Mouse (Mus musculus) neural tube, embryonic 14.5 days (tissue): ENCODE measurements around the gene BC048671. TPM values are rescaled to one million over a fixed set of nuclear protein-coding genes. Genes with fewer than 3 reads are reported as not detected.

Source experiments
- ATAC-seq: fragments of 200-750 bp; cut with Nextera tagmentation; 2 replicates; pipeline ENCODE4 v1.8.0; 2017; ENCODE audit warnings: low read depth, mild to moderate bottlenecking, moderate TSS enrichment, moderate library complexity
- H3K27ac ChIP-seq: fragments of 300-500 bp; sonication (generic); 2 replicates; pipeline ENCODE4 v1.5.1; 2014; ENCODE audit warnings: low read depth, mild to moderate bottlenecking, control low read depth, low read length, moderate library complexity, mixed read lengths
- H3K27me3 ChIP-seq: fragments of 300-500 bp; sonication (generic); 2 replicates; pipeline ENCODE4 v1.6.1; 2014; ENCODE audit warnings: low read length; ENCODE audit not compliant: control insufficient read depth, insufficient read depth
- H3K36me3 ChIP-seq: fragments of 300-500 bp; sonication (generic); 2 replicates; pipeline ENCODE4 v1.6.1; 2014; ENCODE audit warnings: low read length, mixed read lengths; ENCODE audit not compliant: control insufficient read depth, insufficient read depth
- H3K4me1 ChIP-seq: fragments of 300-500 bp; sonication (generic); 2 replicates; pipeline ENCODE4 v1.6.1; 2014; ENCODE audit warnings: low read length; ENCODE audit not compliant: control insufficient read depth, insufficient read depth
- H3K4me2 ChIP-seq: fragments of 300-500 bp; sonication (generic); 2 replicates; pipeline ENCODE4 v1.6.1; 2014; ENCODE audit warnings: mild to moderate bottlenecking, low read depth, low read length, control low read depth
- H3K4me3 ChIP-seq: fragments of 300-500 bp; sonication (generic); 2 replicates; pipeline ENCODE4 v1.5.1; 2014; ENCODE audit warnings: low read depth, low read length, control low read depth, mixed read lengths
- H3K9ac ChIP-seq: fragments of 300-500 bp; sonication (generic); replicated peaks from 2 replicates; pipeline ENCODE4 v1.6.1; 2014; ENCODE audit warnings: low read depth, mild to moderate bottlenecking, control low read depth, low read length, mixed read lengths
- H3K9me3 ChIP-seq: fragments of 300-500 bp; sonication (generic); 2 replicates; pipeline ENCODE4 v1.6.1; 2016; ENCODE audit warnings: low read length; ENCODE audit not compliant: control insufficient read depth
- WGBS: fragments of 180-500 bp; shearing (Covaris S2); extraction: QIAGEN DNeasy Blood & Tissue Kit; methylation state at CpG from one replicate; pipeline ENCODE4 v1.1.7; 2014; 5-methylcytosine and 5-hydroxymethylcytosine counted together
- polyA plus RNA-seq: library from polyadenylated mRNA; unstranded; fragments of >200 nt; fragmentation: Nextera tagmentation; extraction: Ambion mirVana; gene quantifications from 2 replicates; pipeline ENCODE4 v1.2.1, GENCODE M21; 2014

Gene BC048671
- not detected in 2 replicates for polyA plus RNA-seq

DNA sequence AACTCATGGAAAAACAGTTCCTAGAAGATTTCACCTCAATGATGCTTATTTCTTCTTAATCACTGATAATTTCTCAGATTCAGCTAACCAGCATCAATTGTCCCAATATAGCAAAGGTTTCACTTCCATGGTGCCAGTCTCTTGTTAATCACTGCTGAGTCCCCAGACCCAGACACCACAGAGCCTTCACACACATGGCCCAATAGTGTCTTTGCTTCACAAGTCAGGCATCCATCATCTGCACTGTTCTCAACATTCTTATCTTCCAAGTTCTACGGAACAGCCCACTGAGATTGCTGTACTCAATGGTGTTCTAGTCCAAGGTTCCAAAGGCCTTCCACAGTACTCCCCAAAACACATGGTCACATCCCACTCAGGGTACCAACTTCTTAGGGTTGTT, at the start of gene BC048671:
Gene BC048671 (plus strand): TSS at position 301 of the 400 bp plus-strand sequence.
- H3K27ac ChIP-seq: no peak within 1 kb of the TSS
- no peaks in the 10 kb centered on the region for H3K4me1 ChIP-seq
- 95% methylated on average over 1 of the region's 1 CpGs for WGBS
- no peaks in the 10 kb centered on the region for H3K9me3 ChIP-seq
- no peaks in the 10 kb centered on the region for H3K27me3 ChIP-seq
- no peak within 1 kb of the TSS for H3K9ac ChIP-seq
- no peak within 1 kb of the TSS for H3K4me3 ChIP-seq
- H3K36me3 ChIP-seq: no peaks in the 10 kb centered on the region
- H3K4me2 ChIP-seq: no peak within 1 kb of the TSS
- no peak for ATAC-seq

DNA sequence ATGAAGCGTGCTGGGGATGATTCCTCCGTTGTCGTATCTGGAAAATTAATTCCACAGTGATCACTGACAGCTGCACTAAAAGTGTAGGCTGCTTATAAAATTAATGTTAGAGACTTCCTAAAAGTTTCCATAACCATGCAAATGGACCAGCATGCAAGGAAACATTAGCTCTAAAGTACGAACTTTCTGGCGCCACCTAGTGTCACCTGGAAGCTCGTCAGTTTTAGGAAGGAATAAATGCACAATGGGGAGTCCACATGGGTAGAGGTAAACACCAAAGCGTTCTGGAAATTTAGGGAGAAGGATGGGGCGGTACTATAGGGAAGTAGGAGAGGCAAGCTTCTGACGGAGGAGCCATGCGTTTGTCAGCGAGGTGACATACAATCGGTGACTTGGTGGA, 12.8 kb upstream of the BC048671 start:
- no peak for ATAC-seq
- 59% methylated on average over 12 of the region's 12 CpGs for WGBS
- Histone ChIP-seq H3K27me3 (no peaks in the 10 kb centered on the region), H3K9me3 (no peaks in the 10 kb centered on the region), H3K27ac (no peak overlapping the region), H3K36me3 (no peaks in the 10 kb centered on the region), H3K4me3 (no peak overlapping the region), H3K4me1 (no peaks in the 10 kb centered on the region), H3K9ac (no peak overlapping the region), H3K4me2 (no peak overlapping the region)

- no peaks in the 10 kb centered on the region for H3K9me3 ChIP-seq
- H3K4me2 ChIP-seq: no peak overlapping the region
- ATAC-seq: no peak
- no peak overlapping the region for H3K9ac ChIP-seq
- H3K27me3 ChIP-seq: no peaks in the 10 kb centered on the region
- no peak overlapping the region for H3K27ac ChIP-seq
- H3K4me1 ChIP-seq: no peaks in the 10 kb centered on the region
- H3K4me3 ChIP-seq: no peak overlapping the region
- H3K36me3 ChIP-seq: no peaks in the 10 kb centered on the region
- WGBS: 88% methylated on average over 6 of the region's 6 CpGs
Measured at GRCm38 (mm10) chr6:90306315-90306975, 5.4 kb downstream of the BC048671 start.

DNA sequence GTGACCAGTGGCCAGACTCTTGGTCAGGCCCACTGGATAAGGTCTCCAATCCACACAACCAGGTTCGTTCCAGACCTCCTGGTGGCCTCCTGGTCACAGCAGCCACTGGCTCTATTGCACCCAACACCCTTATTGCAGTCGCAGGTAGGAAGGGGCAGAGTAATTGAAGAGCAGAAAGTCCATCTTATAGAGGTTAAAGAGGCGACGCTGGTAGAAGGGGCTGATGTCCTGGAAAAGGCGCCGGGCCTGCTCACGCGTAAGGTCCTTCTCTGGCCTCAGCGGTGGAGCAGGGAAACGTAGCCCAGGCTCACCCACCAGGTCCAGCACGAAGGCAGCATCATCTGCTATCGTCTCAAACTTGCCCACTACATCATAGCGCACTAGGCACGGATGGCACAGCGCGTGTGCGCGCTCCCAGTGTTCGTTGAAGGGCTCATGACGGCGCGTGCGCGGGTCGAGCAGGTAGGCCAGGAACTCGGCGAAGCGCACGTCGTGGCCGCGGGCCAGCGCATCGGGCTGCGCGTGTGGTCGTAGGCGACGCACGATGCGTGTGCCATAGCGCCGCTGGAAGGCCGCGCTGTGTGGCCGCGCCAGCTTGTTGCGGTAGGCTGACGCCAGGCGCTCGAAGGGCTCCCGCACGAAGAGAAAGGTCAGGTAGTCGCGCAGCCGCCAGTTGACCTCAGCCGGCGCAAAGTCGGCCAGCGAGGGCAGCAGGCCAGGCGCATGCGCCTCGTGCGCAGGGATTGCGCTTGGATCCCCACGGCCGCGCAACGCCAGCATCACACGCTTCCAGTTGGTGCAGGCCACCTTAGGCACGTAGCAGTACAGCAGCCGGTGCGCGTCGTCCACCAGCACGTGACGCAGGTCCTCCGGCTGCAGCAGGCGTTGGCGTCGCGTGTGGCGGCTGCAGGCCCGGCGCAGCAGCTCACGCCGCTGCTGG, 8.1 kb downstream of the BC048671 start:
- H3K4me3 ChIP-seq: no peak overlapping the region
- no peak overlapping the region for H3K27ac ChIP-seq
- WGBS: 85% methylated on average over 87 of the region's 87 CpGs
- H3K36me3 ChIP-seq: no peaks in the 10 kb centered on the region
- H3K9me3 ChIP-seq: no peaks in the 10 kb centered on the region
- ATAC-seq: no peak
- H3K27me3 ChIP-seq: no peaks in the 10 kb centered on the region
- no peaks in the 10 kb centered on the region for H3K4me1 ChIP-seq
- no peak overlapping the region for H3K4me2 ChIP-seq
- no peak overlapping the region for H3K9ac ChIP-seq

- H3K27ac ChIP-seq: no peak overlapping the region
- ATAC-seq: no peak
- no peaks in the 10 kb centered on the region for H3K9me3 ChIP-seq
- H3K27me3 ChIP-seq: no peaks in the 10 kb centered on the region
- no peaks in the 10 kb centered on the region for H3K36me3 ChIP-seq
- no peak overlapping the region for H3K4me3 ChIP-seq
- H3K9ac ChIP-seq: no peak overlapping the region
- H3K4me2 ChIP-seq: no peak overlapping the region
- 0 out of 2 replicates have a peak, but pooled peaks cover 3% of the 10 kb centered on the region for H3K4me1 ChIP-seq
- WGBS: 86% methylated on average over 5 of the region's 5 CpGs
Measured at GRCm38 (mm10) chr6:90315961-90316360, 14.9 kb downstream of the BC048671 start.

DNA sequence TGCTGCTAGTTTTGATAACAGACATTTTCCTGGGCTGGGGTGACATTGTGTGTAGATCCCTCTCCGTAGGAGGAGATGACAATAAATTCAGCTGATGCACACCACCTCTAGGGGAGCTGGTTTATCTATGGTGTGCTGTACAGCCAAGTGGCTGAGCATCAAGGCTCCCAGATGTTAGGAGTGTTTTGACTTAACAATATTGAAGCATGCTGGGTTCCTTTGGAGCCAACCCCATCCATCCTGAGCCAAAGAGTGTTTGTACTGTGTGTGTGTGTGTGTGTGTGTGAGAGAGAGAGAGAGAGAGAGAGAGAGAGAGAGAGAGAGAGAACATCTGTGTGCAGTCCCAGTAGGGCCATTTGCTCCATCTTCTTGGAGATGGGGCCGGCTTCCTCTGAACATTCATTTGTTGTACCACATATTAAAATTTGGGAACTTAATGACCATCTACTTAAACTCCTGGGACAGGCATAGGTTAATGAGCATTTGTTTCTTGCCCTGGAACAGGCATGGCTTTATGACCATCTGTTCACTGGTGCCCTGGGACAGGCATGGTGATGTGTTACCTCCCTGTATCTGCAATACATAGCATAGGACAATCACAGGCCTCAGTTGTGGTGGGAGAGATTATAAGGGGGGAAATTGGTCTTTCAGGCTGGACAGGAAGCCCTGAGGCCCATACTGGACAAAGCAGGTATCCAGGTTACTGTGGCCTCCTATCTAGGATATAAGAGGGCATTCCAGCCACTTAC, 16.7 kb downstream of the BC048671 start:
- Histone ChIP-seq H3K4me1 (0 out of 2 replicates have a peak, but pooled peaks cover 3% of the 10 kb centered on the region), H3K36me3 (no peaks in the 10 kb centered on the region), H3K4me2 (no peak overlapping the region), H3K9ac (no peak overlapping the region), H3K27me3 (no peaks in the 10 kb centered on the region), H3K9me3 (no peaks in the 10 kb centered on the region), H3K27ac (no peak overlapping the region), H3K4me3 (no peak overlapping the region)
- ATAC-seq: peak; percentile 65; the same call in 1 of the 2 replicates
- WGBS: 39% methylated on average over 2 of the region's 2 CpGs

- ATAC-seq: no peak
Measured at GRCm38 (mm10) chr6:90319019-90319418, 18.0 kb downstream of the BC048671 start.

DNA sequence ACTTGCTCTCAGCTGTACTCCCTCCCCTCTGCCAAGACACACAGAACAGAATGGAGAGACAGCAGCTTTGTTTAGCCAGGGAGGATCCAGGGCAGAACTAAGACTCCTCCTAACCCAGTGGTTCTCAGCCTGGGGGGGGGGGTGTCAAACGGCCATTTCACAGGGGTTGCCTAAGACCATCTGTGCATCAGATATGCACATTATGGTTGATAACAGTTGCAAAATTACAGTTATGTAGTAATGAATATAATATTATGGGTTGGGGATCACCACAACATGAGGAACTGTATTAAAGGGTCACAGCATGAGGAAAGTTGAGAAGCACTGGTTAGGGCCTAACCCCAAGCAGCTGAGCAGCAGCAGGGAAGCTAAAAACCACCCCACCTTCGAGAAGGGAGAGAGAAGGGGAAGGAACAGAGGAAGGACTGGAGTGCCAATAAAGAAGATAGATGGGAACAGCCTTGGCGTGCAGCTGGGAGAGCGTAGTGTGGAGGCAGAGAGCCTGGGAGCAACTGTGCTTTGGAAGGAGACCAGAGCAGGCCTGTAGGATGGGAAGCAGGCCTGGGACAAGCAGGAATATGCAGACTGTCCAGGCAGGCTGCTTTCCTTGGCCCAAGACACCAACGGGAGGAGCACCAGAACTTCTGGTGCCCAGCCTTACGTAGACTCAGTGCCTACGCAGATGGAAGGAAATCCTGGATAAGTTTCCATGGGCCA, 18.6 kb downstream of the BC048671 start:
- Histone ChIP-seq H3K4me3 (no peak overlapping the region), H3K9ac (no peak overlapping the region), H3K36me3 (no peaks in the 10 kb centered on the region), H3K9me3 (no peaks in the 10 kb centered on the region), H3K27ac (no peak overlapping the region), H3K27me3 (no peaks in the 10 kb centered on the region), H3K4me2 (no peak overlapping the region), H3K4me1 (0 out of 2 replicates have a peak, but pooled peaks cover 3% of the 10 kb centered on the region)
- ATAC-seq: no peak
- 68% methylated on average over 7 of the region's 7 CpGs for WGBS

More at GRCm38 (mm10) chr6:90319019-90319418, 18.0 kb downstream of the BC048671 start:
- H3K9me3 ChIP-seq: no peaks in the 10 kb centered on the region
- no peak overlapping the region for H3K4me2 ChIP-seq
- H3K4me1 ChIP-seq: 0 out of 2 replicates have a peak, but pooled peaks cover 3% of the 10 kb centered on the region
- H3K27me3 ChIP-seq: no peaks in the 10 kb centered on the region
- H3K27ac ChIP-seq: no peak overlapping the region
- H3K4me3 ChIP-seq: no peak overlapping the region
- 94% methylated on average over 2 of the region's 2 CpGs for WGBS
- no peak overlapping the region for H3K9ac ChIP-seq
- no peaks in the 10 kb centered on the region for H3K36me3 ChIP-seq
